32 mouse cellular contexts compared by ENCODE assay signal in the genomic region with DNA sequence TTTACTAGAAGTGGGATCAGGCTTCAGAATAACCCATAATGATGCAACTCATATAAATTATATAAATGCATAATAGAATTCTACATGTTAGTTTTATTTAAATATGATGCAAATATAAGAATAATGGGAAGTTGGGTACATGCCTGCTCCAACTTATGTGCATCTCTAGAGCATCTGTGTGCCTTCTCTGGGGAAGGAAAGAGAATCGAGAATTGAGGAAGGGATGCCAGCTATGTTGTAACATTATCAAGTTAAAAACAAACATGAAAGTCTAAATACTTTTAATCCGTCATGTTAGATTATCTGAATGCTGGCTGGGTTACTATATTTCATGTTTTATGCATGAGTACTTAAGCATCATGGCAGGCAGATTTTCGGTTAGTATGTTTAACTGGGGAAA.
"Had no signal": no experiment of that assay in that cellular context is flagged by ENCODE, and none has a peak within 500 bp of the region (broad histone marks: within the 10 kb centered on the region; RNA-seq: fewer than 3 reads in every experiment).

No protein-coding gene starts in this region.

- H3K36me3 ChIP-seq: limb, embryonic 10.5 days; limb, embryonic 12.5 days; limb, embryonic 13.5 days; limb, embryonic 15.5 days; liver, embryonic 12.5 days; liver, embryonic 13.5 days; liver, embryonic 15.5 days; lung, embryonic 15.5 days; midbrain, embryonic 10.5 days; midbrain, embryonic 12.5 days; midbrain, embryonic 15.5 days; neural tube, embryonic 12.5 days; neural tube, embryonic 13.5 days had no signal

- H3K4me1 ChIP-seq: limb, embryonic 10.5 days; limb, embryonic 12.5 days; limb, embryonic 13.5 days; limb, embryonic 15.5 days; liver, embryonic 12.5 days; liver, embryonic 13.5 days; liver, embryonic 15.5 days; lung, embryonic 15.5 days; megakaryocyte, embryonic 14.5 days; midbrain, embryonic 10.5 days; midbrain, embryonic 12.5 days; midbrain, embryonic 15.5 days; neural tube, embryonic 12.5 days; neural tube, embryonic 13.5 days had no signal

- H3K9ac ChIP-seq: limb, embryonic 12.5 days; limb, embryonic 13.5 days; limb, embryonic 15.5 days; liver, embryonic 12.5 days; liver, embryonic 13.5 days; liver, embryonic 14.5 days; liver, embryonic 15.5 days; liver, postnatal 0 days; lung, embryonic 14.5 days; lung, embryonic 15.5 days; midbrain, embryonic 12.5 days; midbrain, embryonic 15.5 days; neural tube, embryonic 12.5 days; neural tube, embryonic 13.5 days had no signal

- H3K4me2 ChIP-seq: limb, embryonic 12.5 days; limb, embryonic 13.5 days; limb, embryonic 15.5 days; liver, embryonic 11.5 days; liver, embryonic 12.5 days; liver, embryonic 13.5 days; liver, embryonic 15.5 days; lung, embryonic 14.5 days; lung, embryonic 15.5 days; midbrain, embryonic 11.5 days; midbrain, embryonic 12.5 days; midbrain, embryonic 15.5 days; neural tube, embryonic 12.5 days; neural tube, embryonic 13.5 days had no signal

- DNase-seq: left cerebral cortex, postnatal 4 days; liver; liver, embryonic 13.5 days; liver, postnatal 0 days; lung, adult 18-20 months; lung, adult 2 months; lung, embryonic 14.5 days; lung, postnatal 10 days; lung, postnatal 14 days; lung, postnatal 36 days; lung, postnatal 4 days; midbrain, embryonic 14.5 days had no signal

- H3K27ac ChIP-seq: limb, embryonic 10.5 days; limb, embryonic 12.5 days; limb, embryonic 13.5 days; limb, embryonic 15.5 days; liver, embryonic 12.5 days; liver, embryonic 13.5 days; liver, embryonic 14.5 days; liver, embryonic 15.5 days; lung, embryonic 15.5 days; macrophage; midbrain, embryonic 10.5 days; midbrain, embryonic 12.5 days; midbrain, embryonic 15.5 days; neural tube, embryonic 12.5 days; neural tube, embryonic 13.5 days had no signal

- H3K4me3 ChIP-seq: limb, embryonic 10.5 days; limb, embryonic 12.5 days; limb, embryonic 13.5 days; limb, embryonic 15.5 days; liver, embryonic 12.5 days; liver, embryonic 13.5 days; liver, embryonic 15.5 days; lung, embryonic 15.5 days; megakaryocyte, embryonic 14.5 days; midbrain, embryonic 10.5 days; midbrain, embryonic 12.5 days; midbrain, embryonic 15.5 days; myocyte; neural tube, embryonic 12.5 days; neural tube, embryonic 13.5 days had no signal

- H3K27me3 ChIP-seq: limb, embryonic 12.5 days; limb, embryonic 13.5 days; limb, embryonic 15.5 days; liver, embryonic 12.5 days; liver, embryonic 13.5 days; liver, embryonic 15.5 days; lung, embryonic 15.5 days; megakaryocyte, embryonic 14.5 days; midbrain, embryonic 12.5 days; midbrain, embryonic 15.5 days; neural tube, embryonic 12.5 days; neural tube, embryonic 13.5 days had no signal

- H3K9me3 ChIP-seq: limb, embryonic 10.5 days; limb, embryonic 12.5 days; limb, embryonic 13.5 days; limb, embryonic 15.5 days; liver, embryonic 12.5 days; liver, embryonic 13.5 days; liver, embryonic 15.5 days; lung, embryonic 15.5 days; midbrain, embryonic 10.5 days; midbrain, embryonic 12.5 days; midbrain, embryonic 15.5 days; neural tube, embryonic 12.5 days; neural tube, embryonic 13.5 days had no signal

- ATAC-seq: liver, embryonic 12.5 days; liver, postnatal 0 days; lung, postnatal 0 days; midbrain, embryonic 16.5 days had no signal
